Mouse (Mus musculus) ovary, postnatal 10 days (tissue): ENCODE measurements around the gene Nup210l.

Experiments used
- DNase-seq: peaks from one replicate; pipeline ENCODE4 v3.0.0; 2022; ENCODE audit warnings: low spot score

Nup210l gene

GRCm38 (mm10) chr3:90256731-90257530 is 153.0 kb downstream of the Nup210l start:
- DNase-seq = no peak

- DNase-seq = no peak
Measured at GRCm38 (mm10) chr3:90258521-90258920, 154.6 kb downstream of the Nup210l start.
